Mouse (Mus musculus): ENCODE results near the gene Ccdc106.

Ccdc106 gene

DNA sequence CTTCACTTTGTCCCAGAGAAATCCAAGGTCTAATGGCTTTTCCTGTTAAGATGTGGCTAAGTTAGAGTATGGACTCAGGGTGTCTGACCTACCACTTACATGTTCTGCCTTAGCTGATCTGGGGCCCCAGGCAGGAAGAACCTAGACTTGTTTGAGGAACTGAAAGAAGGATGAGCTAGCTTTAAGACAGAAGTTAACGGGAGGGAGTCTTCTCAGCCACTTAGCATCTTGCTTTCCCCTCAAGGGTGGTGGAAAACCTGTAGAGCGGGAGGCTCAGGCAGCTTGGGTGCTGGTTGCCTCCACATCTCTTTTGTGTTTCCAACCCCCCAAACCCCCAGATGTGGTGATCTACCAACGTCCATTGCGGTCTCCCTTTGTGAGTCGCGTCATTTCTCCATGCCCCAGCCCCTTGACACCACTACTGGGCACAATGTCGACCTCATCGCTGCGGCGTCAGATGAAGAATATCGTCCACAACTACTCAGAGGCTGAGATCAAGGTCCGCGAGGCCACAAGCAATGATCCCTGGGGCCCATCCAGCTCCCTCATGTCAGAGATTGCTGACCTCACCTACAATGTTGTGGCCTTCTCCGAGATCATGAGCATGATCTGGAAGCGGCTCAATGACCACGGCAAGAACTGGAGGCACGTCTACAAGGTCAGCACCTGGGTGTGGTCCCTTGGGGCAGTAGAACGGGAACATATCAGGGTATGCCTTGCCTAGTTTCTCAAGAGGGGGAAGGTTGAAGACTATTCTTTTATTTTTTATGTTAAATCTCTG lies 63.2 kb downstream of the Ccdc106 start:
- DNase-seq = no peak

DNA sequence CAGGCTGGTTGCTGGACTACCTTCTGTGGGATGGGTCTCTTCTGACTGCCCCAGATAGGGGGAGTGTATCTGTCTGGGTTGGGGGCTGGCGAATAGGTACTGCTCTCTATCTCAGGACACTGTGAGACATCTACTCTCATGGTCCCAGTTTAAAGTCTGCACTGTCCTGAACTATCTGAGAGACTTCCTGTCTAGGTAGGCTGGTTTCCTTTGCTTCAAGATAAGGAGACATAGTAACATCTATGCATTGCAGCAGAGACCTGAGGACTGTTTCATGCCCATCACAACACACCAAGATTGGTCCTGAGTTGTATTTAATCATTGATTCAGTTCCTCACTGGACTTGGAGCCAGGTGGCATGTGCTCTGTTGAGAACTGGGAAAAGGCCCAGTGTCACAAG lies 65.2 kb downstream of the Ccdc106 start:
- DNase-seq = no peak

DNA sequence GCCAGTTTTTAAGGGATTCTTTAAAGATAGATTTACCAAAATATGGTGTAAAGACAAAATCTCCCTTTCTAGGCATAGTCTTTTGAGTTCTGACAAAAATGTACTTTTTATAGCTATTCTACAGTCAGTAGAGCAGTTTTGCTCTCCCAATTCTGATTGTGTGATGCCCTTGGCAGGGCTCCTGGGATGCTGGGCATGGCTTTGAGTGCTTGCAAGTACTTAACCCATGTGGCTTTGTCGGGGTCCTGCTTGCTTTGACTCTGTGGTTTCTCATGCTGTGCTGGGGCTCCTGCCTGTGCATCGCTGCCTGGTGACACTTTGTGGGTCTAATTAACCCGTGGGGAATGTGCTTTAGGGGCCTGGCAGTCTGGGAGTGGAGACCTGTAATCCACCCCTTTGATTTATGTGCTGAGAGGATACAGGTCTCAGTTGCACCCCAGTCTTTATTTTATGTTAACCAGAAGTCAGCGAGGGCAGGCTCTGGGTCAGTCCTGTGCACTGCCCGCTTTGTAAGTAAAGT lies 66.6 kb downstream of the Ccdc106 start:
- DNase-seq = no peak

DNA sequence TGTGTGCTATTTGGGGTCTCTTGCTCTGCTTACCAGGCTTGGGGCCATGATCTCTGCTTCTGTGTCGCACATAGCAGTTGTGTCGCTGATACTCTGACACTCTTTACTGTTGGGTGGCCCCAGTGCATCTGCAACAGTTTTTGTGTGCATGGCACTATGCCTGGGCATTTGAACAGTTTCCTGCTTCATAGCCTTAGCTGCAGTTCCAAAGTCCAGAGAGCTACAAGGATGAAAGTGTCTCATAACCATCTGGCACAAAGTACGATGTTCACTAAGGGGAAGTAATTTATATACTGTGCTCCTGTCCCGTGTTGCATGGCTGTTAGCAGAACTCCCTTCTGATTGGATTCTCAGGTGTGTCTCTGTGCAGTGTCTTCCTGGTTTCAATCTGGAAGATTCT lies 67.5 kb downstream of the Ccdc106 start:
- DNase-seq = no peak

DNA sequence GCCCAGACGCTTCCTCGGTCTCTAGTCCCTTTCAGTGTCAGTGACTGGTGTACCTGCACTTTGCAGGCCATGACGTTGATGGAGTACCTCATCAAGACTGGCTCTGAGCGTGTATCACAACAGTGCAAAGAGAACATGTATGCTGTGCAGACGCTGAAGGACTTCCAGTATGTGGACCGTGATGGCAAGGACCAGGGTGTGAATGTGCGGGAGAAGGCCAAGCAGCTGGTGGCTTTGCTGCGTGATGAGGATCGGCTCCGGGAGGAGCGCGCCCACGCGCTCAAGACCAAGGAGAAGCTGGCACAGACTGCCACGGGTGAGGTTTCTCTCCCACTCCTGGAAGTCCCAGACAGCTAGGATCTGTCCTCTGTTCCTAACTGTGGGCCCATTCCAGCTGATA lies 69.5 kb downstream of the Ccdc106 start:
- DNase-seq = no peak

DNA sequence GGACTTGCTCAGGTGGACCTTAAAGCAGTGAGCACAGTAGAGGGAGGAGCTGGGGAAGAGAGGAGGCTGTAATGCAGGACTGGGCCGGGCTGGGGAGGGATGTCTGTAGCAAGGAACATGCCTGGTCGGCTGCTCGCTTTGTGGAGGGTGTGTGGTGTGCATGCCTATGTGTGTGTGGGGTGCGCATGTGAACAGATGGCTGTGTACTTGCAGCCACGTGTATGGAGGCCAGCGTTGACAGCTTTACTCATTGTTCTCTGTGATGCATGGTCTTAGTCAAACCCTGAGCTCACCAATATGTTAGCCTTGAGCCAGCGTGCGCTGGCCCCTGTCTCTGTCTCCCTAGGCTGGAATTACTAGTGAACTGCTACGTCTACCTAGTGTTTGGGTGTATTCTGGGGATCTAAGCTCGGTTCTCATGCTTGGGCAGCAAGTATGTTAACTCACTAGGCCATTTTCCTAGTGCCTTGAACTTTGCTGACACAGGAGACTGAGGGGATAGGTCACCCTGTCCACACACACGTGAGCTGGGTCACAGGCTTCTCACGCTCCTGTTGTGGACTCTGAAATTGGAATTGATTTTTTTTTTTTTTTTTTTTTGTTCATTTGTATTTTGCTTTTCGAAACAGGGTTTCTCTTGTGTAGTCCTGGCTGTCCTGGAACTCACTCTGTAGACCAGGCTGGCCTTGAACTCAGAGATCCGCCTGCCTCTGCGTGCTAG lies 70.8 kb downstream of the Ccdc106 start:
- DNase-seq = no peak

DNA sequence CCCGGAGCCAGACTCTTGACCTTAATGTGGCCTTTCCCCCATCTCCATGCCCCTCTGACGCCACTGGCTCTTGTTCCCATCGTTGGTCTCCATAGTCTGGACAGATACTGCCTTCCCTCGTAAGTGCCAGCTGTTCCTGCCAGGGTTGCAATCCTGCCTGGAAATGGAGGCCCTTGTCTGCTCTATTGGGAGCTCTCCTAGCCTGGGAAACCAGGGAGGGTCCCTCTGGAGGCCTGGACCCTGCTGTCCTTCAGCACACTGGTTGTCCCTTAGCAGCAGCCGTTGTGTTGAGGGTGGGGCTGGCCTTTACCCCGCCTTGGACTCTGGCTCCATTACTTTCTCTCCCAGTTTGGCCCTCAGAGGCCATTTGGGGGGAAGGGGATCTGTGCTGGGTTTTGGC lies 72.0 kb downstream of the Ccdc106 start:
- DNase-seq = no peak

DNA sequence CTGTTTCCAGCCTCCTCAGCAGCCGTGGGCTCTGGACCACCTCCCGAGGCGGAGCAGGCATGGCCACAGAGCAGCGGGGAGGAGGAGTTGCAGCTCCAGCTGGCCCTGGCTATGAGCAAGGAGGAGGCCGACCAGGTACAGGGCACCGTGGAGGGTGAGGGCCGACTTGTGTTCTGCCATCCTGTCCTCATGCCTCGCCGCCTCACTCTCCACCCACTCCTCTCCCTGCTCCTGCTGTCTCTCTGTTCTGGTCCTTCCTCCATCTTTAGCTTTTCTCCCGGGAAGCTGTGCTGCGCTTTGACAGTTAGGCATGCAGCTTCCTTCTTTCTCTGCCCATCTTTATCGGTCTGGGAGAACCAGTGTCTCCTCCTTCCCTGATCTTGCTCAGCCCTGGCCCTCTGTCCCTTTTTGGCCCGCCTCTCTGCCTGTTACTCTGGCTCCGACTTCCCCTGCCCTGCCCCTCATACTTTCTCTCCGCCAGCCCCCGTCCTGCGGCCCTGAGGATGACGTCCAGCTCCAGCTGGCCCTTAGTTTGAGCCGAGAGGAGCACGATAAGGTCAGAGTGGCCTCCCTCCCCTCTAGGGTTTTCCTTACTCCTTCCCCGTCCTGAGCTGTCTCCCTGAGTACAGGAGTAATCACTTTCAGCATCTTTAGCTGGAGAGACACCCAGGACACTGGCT lies 72.6 kb downstream of the Ccdc106 start:
- DNase-seq = no peak

DNA sequence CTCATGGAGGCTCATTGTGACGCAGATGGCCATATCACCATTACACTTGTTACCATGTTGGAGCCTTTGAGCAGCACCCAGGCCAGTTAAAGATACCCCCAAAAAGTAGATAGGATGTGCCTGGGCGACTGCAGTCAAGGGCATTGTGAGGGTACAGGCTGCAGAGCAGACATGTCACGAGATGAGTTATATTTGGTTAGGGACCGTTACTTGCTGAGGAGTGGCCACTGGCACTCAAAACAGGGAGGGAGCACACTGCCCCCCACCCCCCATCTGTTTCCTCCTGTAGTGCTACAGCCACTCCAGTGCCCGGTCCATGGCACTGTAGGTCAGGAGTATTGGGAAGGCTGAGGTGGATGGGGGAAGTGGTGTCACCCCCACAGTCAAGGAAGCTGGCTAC lies 78.4 kb downstream of the Ccdc106 start:
- DNase-seq = no peak

DNA sequence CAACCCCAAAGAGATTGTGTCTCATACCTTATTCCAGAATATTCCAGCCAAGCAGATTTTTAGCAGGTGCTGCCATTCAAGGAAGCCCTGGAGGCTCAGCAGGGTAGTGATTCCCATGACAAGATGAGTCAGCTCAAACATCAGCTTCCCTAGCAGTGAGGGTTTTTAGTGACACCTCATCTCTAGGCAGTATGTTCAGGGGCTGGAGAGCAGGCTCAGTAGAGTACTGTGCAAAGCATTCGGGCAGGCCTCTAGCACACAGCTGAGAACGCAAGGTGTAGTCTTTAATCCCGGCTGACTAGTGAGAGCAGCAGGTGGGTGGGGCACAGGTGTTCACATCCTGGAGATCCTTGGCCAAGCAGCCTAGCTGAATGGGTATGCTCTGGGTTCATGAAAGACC lies 79.4 kb downstream of the Ccdc106 start:
- DNase-seq = no peak

DNA sequence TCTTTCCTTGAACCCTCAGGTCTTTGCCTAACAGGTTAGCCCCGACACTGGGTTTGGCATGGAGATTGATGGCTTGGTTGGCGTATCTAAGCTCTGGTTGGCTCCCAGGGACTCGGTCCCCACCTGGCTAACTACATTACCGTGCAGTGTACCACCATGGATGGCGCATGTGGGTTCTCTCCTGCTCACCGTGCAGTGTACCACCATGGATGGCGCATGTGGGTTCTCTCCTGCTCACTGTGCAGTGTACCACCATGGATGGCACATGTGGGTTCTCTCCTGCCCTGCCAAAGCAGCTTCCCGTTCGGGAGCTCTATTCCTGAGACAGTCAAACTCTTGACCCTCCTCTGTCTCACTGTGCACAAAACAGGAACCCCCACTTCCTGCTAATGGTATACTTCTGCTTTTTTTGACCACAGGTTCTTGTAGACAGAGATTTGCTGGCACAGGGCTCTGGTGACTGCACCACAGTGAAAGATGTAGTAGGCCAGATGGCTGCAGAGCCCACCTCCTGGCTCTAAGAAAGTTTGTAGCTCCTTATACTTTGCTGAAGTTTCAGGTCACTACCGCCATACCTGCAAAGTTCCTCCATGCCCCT lies 80.8 kb downstream of the Ccdc106 start:
- DNase-seq = no peak

DNA sequence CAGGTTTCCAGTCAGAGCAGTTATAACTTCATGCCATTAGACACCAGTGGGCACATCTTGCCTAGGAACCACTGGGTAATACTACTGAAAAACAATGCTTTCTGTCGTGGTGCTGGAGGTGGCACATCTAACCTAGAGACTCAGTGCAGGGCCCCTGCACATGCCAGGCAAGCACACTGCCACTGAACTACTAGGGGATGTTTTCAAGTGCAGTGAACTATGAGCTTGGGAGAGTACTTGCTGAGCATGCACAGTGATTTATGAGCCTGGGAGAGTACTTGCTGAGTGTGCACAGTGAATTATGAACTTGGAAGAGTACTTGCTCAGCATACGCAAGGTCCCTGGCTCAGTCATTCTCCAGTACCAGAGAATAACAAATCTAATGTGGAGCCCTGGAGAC lies 82.2 kb downstream of the Ccdc106 start:
- no peak for DNase-seq

DNA sequence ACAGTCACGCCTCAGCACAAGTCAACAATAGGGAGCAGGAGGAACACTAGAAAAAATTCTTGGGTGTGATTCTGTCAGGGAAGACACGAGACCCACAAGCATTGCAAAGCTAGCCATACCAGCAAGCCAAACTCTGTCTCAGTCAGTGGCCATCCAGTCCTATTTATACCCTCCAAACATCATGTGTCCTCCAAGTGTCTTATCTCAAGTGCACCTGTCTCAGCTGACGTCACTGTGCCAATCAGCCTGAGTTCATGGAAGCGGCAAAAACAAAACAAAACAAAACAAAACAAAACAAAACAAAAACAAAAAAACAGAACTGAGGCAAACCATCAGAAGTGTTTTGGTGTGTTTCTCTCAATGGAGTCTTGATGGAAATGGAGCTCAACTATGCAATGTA lies 87.9 kb downstream of the Ccdc106 start:
- no peak for DNase-seq

DNA sequence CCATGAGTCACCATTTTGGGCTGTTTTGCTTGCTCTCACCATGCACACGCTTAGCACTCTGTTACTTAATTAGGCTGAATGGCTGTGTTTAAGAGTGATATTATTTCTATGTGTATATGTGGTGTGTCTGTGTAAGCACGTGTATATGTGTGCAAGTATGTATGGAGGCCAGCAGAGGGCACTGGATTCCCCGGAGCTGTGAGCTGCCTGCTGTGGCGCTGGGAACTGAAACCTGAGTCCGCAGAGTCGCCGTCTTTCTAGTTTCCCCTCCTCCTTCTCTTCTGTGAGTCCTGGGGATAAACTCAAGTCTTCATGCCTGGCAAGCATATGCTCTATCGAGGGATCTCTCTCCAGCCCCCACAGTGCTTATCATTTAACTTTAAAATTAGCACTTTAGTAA lies 88.9 kb downstream of the Ccdc106 start:
- no peak for DNase-seq
